Mouse (Mus musculus) limb, embryonic 14.5 days (tissue): Measurements from ENCODE around the gene Magi2. TPM values are rescaled to one million over a fixed set of nuclear protein-coding genes. Genes with fewer than 3 reads are reported as not detected.

Experiments used
- ATAC-seq: fragments of 200-750 bp; cut with Nextera tagmentation; 2 replicates; pipeline ENCODE4 v1.8.0; 2017; ENCODE audit warnings: low read depth, moderate number of reproducible peaks, moderate TSS enrichment; ENCODE audit not compliant: low FRiP score
- DNase-seq: peaks from one replicate; pipeline ENCODE4 v3.0.0-alpha.2; 2015; ENCODE audit warnings: low spot score
- H3K27ac ChIP-seq: fragments of 300-500 bp; sonication (generic); replicated peaks from 2 replicates; pipeline ENCODE4 v1.5.1; 2014; ENCODE audit warnings: low read depth, mild to moderate bottlenecking, low read length, moderate library complexity, mixed read lengths
- H3K27me3 ChIP-seq: fragments of 300-500 bp; sonication (generic); 2 replicates; pipeline ENCODE4 v1.6.1; 2014; ENCODE audit warnings: low read length, mixed read lengths; ENCODE audit not compliant: control insufficient read depth, insufficient read depth
- H3K36me3 ChIP-seq: fragments of 300-500 bp; sonication (generic); 2 replicates; pipeline ENCODE4 v1.6.1; 2014; ENCODE audit warnings: mild to moderate bottlenecking, low read length, moderate library complexity, mixed read lengths; ENCODE audit not compliant: control insufficient read depth, insufficient read depth
- H3K4me1 ChIP-seq: fragments of 300-500 bp; sonication (generic); 2 replicates; pipeline ENCODE4 v1.6.1; 2014; ENCODE audit warnings: antibody characterized with exemption, low read length, mixed read lengths; ENCODE audit not compliant: control insufficient read depth, insufficient read depth
- H3K4me2 ChIP-seq: fragments of 300-500 bp; sonication (generic); replicated peaks from 2 replicates; pipeline ENCODE4 v1.6.1; 2014; ENCODE audit warnings: low read depth, mild to moderate bottlenecking, low read length, moderate library complexity; ENCODE audit not compliant: severe bottlenecking
- H3K4me3 ChIP-seq: fragments of 300-500 bp; sonication (generic); replicated peaks from 2 replicates; pipeline ENCODE4 v1.5.1; 2014; ENCODE audit warnings: low read length
- H3K9ac ChIP-seq: fragments of 300-500 bp; sonication (generic); 2 replicates; pipeline ENCODE4 v1.6.1; 2014; ENCODE audit warnings: mild to moderate bottlenecking, low read depth, low read length, moderate library complexity; ENCODE audit not compliant: severe bottlenecking
- H3K9me3 ChIP-seq: fragments of 300-500 bp; sonication (generic); 2 replicates; pipeline ENCODE4 v1.6.1; 2016; ENCODE audit warnings: low read length; ENCODE audit not compliant: control insufficient read depth
- POLR2A ChIP-seq: fragments of 200-500 bp; IDR thresholded peaks from 2 replicates; pipeline ENCODE4 v1.8.0; 2012; ENCODE audit warnings: inconsistent platforms, mild to moderate bottlenecking, moderate library complexity, borderline replicate concordance; ENCODE audit not compliant: insufficient read depth, insufficient read length; ENCODE audit errors: extremely low read depth
- WGBS: fragments of 180-500 bp; shearing (Covaris S2); extraction: QIAGEN DNeasy Blood & Tissue Kit; methylation state at CpG from one replicate; pipeline ENCODE4 v1.1.7; 2014; 5-methylcytosine and 5-hydroxymethylcytosine counted together
- polyA plus RNA-seq, 2 experiments: library from polyadenylated mRNA; depleted of rRNA in 1 of 2; stranded (reverse) in 1 of 2; unstranded in 1 of 2; fragments of >200 nt; fragmentation: Nextera tagmentation in 1 of 2; extraction: Ambion mirVana in 1 of 2; gene quantifications; 2 replicates each; pipeline versions ENCODE4 v1.2.1 to v1.2.3; 2012 to 2014

The Magi2 gene
- polyA plus RNA-seq, 2 experiments = 4.0 to 4.5 TPM

- H3K27me3 ChIP-seq = no peaks in the 10 kb centered on the region
- peak; percentile 82 for ATAC-seq
- H3K4me2 ChIP-seq = no peak overlapping the region
- DNase-seq = peak; percentile 42
- H3K27ac ChIP-seq = no peak overlapping the region; the same call in 1 of the 2 replicates
- no peaks in the 10 kb centered on the region for H3K9me3 ChIP-seq
- WGBS = 75% methylated on average over 7 of the region's 7 CpGs
- no peaks in the 10 kb centered on the region for H3K36me3 ChIP-seq
- H3K4me3 ChIP-seq = no peak overlapping the region
- TF ChIP-seq POLR2A = no peak
- H3K4me1 ChIP-seq = no peaks in the 10 kb centered on the region
- H3K9ac ChIP-seq = no peak overlapping the region
Observed at GRCm38 (mm10) chr5:20620596-20621511, 1394.0 kb downstream of the Magi2 start.

GRCm38 (mm10) chr5:20622417-20622816 lies 1395.6 kb downstream of the Magi2 start:
- Histone ChIP-seq H3K27me3 (no peaks in the 10 kb centered on the region), H3K9me3 (no peaks in the 10 kb centered on the region), H3K4me3 (no peak overlapping the region), H3K4me2 (no peak overlapping the region), H3K9ac (no peak overlapping the region), H3K36me3 (no peaks in the 10 kb centered on the region), H3K27ac (no peak overlapping the region), H3K4me1 (no peaks in the 10 kb centered on the region)
- WGBS = 78% methylated on average over 3 of the region's 3 CpGs
- no peak for ATAC-seq
- no peak for TF ChIP-seq POLR2A
- no peak for DNase-seq

DNA sequence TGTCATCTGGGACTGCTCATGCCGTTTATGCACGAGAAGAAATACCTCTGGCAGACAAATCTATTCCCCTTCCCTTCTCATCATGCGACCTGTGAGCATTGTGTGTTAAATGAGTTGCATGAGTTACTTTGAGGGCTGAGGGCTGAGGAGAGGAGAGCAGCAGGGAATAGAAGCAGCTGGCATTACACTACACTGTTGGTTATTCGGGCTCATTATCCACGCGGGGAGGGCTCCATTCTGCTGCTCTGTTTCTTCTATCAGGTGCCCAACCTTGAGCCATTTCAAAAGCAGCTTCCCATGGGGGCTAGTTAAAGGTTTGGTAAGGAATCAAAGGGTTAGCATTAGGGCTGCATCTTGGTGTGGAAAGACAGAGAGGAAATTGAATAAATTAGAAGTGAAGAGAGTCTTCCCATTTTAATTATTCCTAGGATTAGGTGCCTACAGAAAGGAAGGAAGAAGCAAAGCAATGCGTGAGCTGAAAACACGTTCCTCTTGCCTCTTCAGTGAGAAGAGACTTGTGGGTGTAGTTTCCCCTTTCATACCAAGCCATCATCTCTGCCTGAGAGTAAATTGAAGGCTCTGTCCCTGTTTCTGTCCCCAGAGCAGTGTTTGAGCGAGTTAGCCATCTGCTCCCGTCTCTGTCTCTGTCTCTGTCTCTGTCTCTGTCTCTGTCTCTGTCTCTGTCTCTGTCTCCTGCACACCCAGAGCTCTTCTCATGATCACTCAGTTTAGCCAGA lies 1396.2 kb downstream of the Magi2 start:
- H3K9ac ChIP-seq = no peak overlapping the region
- no peak overlapping the region for H3K4me2 ChIP-seq
- no peak overlapping the region for H3K4me3 ChIP-seq
- H3K27me3 ChIP-seq = no peaks in the 10 kb centered on the region
- ATAC-seq = no peak
- no peaks in the 10 kb centered on the region for H3K36me3 ChIP-seq
- H3K4me1 ChIP-seq = no peaks in the 10 kb centered on the region
- TF ChIP-seq POLR2A = no peak
- no peak for DNase-seq
- H3K9me3 ChIP-seq = no peaks in the 10 kb centered on the region
- WGBS = 60% methylated on average over 10 of the region's 10 CpGs
- no peak overlapping the region for H3K27ac ChIP-seq

GRCm38 (mm10) chr5:20625117-20625516 lies 1398.3 kb downstream of the Magi2 start:
- no peaks in the 10 kb centered on the region for H3K4me1 ChIP-seq
- no peak overlapping the region for H3K9ac ChIP-seq
- no peaks in the 10 kb centered on the region for H3K27me3 ChIP-seq
- 78% methylated on average over 2 of the region's 2 CpGs for WGBS
- H3K36me3 ChIP-seq = no peaks in the 10 kb centered on the region
- no peaks in the 10 kb centered on the region for H3K9me3 ChIP-seq
- H3K27ac ChIP-seq = no peak overlapping the region
- H3K4me2 ChIP-seq = no peak overlapping the region
- no peak for DNase-seq
- no peak for TF ChIP-seq POLR2A
- no peak for ATAC-seq
- no peak overlapping the region for H3K4me3 ChIP-seq

DNA sequence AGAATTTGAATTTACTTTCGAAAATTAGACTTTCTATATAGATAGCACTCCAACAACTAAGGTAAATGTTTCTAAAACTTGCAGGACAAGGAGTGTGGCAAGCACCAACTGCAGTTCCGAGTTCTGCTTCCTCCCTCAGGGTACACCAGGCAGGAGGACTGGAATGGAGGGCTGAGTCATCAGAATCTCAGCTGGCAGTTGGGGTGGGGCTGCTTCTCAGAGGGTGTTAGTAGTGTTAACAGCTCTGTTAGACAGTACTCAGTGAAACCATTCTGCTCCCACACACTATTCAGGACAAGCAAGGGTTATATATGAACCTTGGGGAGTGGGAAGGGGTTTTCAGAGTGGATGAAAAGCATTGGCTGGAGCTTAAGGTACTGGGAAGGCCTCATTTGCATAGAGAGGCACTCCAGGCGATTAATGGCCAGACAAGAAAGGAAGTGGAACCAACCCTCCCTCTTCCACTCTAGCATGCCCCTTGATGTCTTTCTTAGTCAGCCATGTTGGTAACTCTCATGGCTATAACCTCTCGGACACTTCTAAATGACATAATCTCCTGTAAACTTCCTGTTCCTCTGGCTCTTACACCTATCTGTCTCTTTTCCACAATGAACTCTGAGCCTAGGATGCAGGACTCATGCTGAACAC lies 1402.2 kb downstream of the Magi2 start:
- H3K9me3 ChIP-seq = no peaks in the 10 kb centered on the region
- H3K27me3 ChIP-seq = no peaks in the 10 kb centered on the region
- H3K4me1 ChIP-seq = no peaks in the 10 kb centered on the region
- WGBS = 68% methylated on average over 4 of the region's 4 CpGs
- DNase-seq (no peak), ATAC-seq (no peak)
- no peak for TF ChIP-seq POLR2A
- no peak overlapping the region for H3K4me2 ChIP-seq
- no peak overlapping the region for H3K9ac ChIP-seq
- no peak overlapping the region for H3K4me3 ChIP-seq
- no peaks in the 10 kb centered on the region for H3K36me3 ChIP-seq
- no peak overlapping the region for H3K27ac ChIP-seq
